Comparison of ENCODE assay signal across 8 mouse cellular contexts in genomic region chr11:54936035-54936770, GRCm38 (mm10). TPM values are rescaled to one million over a fixed set of nuclear protein-coding genes. Genes with fewer than 3 reads are reported as not detected.
A peak's percentile ranks its signal among the peaks of the same experiment; 100 is the strongest.
DNase-seq lines count a peak whose midpoint lies in the region; ATAC-seq and TF ChIP-seq lines count a peak whose summit lies in the region.

No protein-coding gene starts in this region.

- no peak overlapping the region for H3K4me2 ChIP-seq in intestine, postnatal 0 days (replicated peaks; ENCODE audit: low read depth)

- 13% methylated on average over 12 of the region's 12 CpGs for WGBS in thymus, adult 2 months
- 28% methylated on average over 12 of the region's 12 CpGs for WGBS in intestine, postnatal 0 days

- no peak for TF ChIP-seq CTCF in thymus, adult 2 months (IDR thresholded peaks at IDR 0.05; ENCODE audit: borderline replicate concordance, control insufficient read depth, extremely low read depth, insufficient read depth, low read length, poor library complexity)
- no peak for TF ChIP-seq CTCF in intestine, postnatal 0 days (IDR thresholded peaks at IDR 0.05; ENCODE audit: low read depth)

- H3K27ac ChIP-seq in thymus, adult 2 months (ENCODE audit: control insufficient read depth, insufficient read depth, low read length): no peak overlapping the region
- peak overlapping the region; percentile 91 for H3K27ac ChIP-seq in intestine, postnatal 0 days (ENCODE audit: low read depth, low read length)

- peak; percentile 82 to 92 for DNase-seq in adrenal gland, adult (ENCODE audit: inconsistent age in 2 of 2, low spot score in 1 of 2)
- DNase-seq in adrenal gland, postnatal 4 days (ENCODE audit: low spot score in 2 of 2): no peak
- DNase-seq in thymus, adult 2 months: peak; percentile 20
- DNase-seq in thymus, postnatal 25 days: no peak
- peak; percentile 72 for DNase-seq in splenic B cell, adult 2 months (ENCODE audit: low read depth, low spot score)
- DNase-seq in MN1 (ENCODE audit: low spot score): no peak

- peak overlapping the region; percentile 4; the same call in 1 of the 2 replicates for H3K9ac ChIP-seq in intestine, postnatal 0 days (ENCODE audit: low read depth, low read length)

- H3K4me3 ChIP-seq in thymus, adult 2 months (ENCODE audit: control insufficient read depth, insufficient read depth, low read length): no peak overlapping the region
- no peak overlapping the region for H3K4me3 ChIP-seq in intestine, postnatal 0 days (ENCODE audit: low read depth, low read length)

- peaks cover 21% of the 10 kb centered on the region for H3K4me1 ChIP-seq in thymus, adult 2 months (replicated peaks; ENCODE audit: control insufficient read depth, insufficient read depth, low read length)
- H3K4me1 ChIP-seq in intestine, postnatal 0 days (replicated peaks; ENCODE audit: control insufficient read depth, insufficient read depth, low read length): 0 out of 2 replicates have a peak, but pooled peaks cover 5% of the 10 kb centered on the region

- no peaks in the 10 kb centered on the region for H3K27me3 ChIP-seq in thymus, adult 2 months (ENCODE audit: control insufficient read depth, insufficient read depth, low read length)
- no peaks in the 10 kb centered on the region for H3K27me3 ChIP-seq in intestine, postnatal 0 days (replicated peaks; ENCODE audit: control insufficient read depth, insufficient read depth, low read length)
- H3K27me3 ChIP-seq in splenic B cell, adult 2 months (ENCODE audit: control insufficient read depth, insufficient read depth, low read length, poor library complexity, severe bottlenecking): no peaks in the 10 kb centered on the region

- no peaks in the 10 kb centered on the region for H3K9me3 ChIP-seq in intestine, postnatal 0 days (ENCODE audit: control insufficient read depth)

- peaks cover 65% of the 10 kb centered on the region for H3K36me3 ChIP-seq in thymus, adult 2 months (ENCODE audit: control insufficient read depth, insufficient read depth, low read length)
- H3K36me3 ChIP-seq in intestine, postnatal 0 days (ENCODE audit: control insufficient read depth, insufficient read depth): peaks cover 79% of the 10 kb centered on the region
- peaks cover 5% of the 10 kb centered on the region for H3K36me3 ChIP-seq in splenic B cell, adult 2 months (ENCODE audit: control insufficient read depth, insufficient read depth, low read length, poor library complexity, severe bottlenecking)

- ATAC-seq in intestine, postnatal 0 days: peak; percentile 93
- ATAC-seq in erythroblast, adult 5-6 weeks (replicated peaks; ENCODE audit: low FRiP score, poor library complexity, severe bottlenecking): no peak

- no peak for TF ChIP-seq POLR2A in thymus, adult 2 months (IDR thresholded peaks at IDR 0.05; ENCODE audit: control insufficient read depth, extremely low read depth, insufficient read depth, low read length, poor library complexity)

RNA-seq across cellular contexts. Expression of gene Tnip1, which starts 26.5 kb away (rescaled TPM):
- 10 to 100 TPM; 73.4 to 75.0 TPM for total RNA-seq in adrenal gland, postnatal 4 days (2021)
- 114 and 121 TPM in 2 replicates for polyA plus RNA-seq in thymus, adult 2 months (2012; rRNA removed)
- 29.9 and 30.3 TPM in 2 replicates for polyA plus RNA-seq in intestine, postnatal 0 days (2015; fragmentation: Nextera tagmentation; extraction: Ambion mirVana)
- total RNA-seq in erythroblast, adult 5-6 weeks (2015; ENCODE audit: low replicate concordance): 13.6 and 13.8 TPM in 2 replicates
- 20.5 and 25.6 TPM in 2 replicates for total RNA-seq in erythroblast, adult 5-6 weeks (2017; ENCODE audit: low replicate concordance)

RNA-seq across cellular contexts. Expression of gene Gpx3, which starts 34.0 kb away (rescaled TPM):
- total RNA-seq in adrenal gland, postnatal 4 days (2021): 100 to 1,000 TPM in 1 of 2 experiments, 10 to 100 TPM in 1; 33.8 to 163 TPM
- polyA plus RNA-seq in thymus, adult 2 months (2012; rRNA removed): 120 and 133 TPM in 2 replicates
- 6,664 and 6,785 TPM in 2 replicates for polyA plus RNA-seq in intestine, postnatal 0 days (2015; fragmentation: Nextera tagmentation; extraction: Ambion mirVana)
- 20.9 and 32.1 TPM in 2 replicates for total RNA-seq in erythroblast, adult 5-6 weeks (2015; ENCODE audit: low replicate concordance)
- 0.84 and 1.8 TPM in 2 replicates for total RNA-seq in erythroblast, adult 5-6 weeks (2017; ENCODE audit: low replicate concordance)

Comparison
In these comparisons a context has a peak if more than half of its experiments do, and no peak if none do; other contexts are left out.
1. DNase-seq: peak in adrenal gland, adult (2 of 2), thymus, adult 2 months (single experiment) and splenic B cell, adult 2 months (single experiment); none in adrenal gland, postnatal 4 days (0 of 2), thymus, postnatal 25 days (single experiment) and MN1 (single experiment).